ENCODE assay signal across 8 mouse cellular contexts in genomic region chr17:24205908-24206361, GRCm38 (mm10). TPM values are rescaled to one million over a fixed set of nuclear protein-coding genes. Genes with fewer than 3 reads are reported as not detected.
DNase-seq lines count a peak whose midpoint lies in the region; ATAC-seq and TF ChIP-seq lines count a peak whose summit lies in the region.

No protein-coding gene starts in this region.

- H3K27ac ChIP-seq in spleen, adult 2 months (ENCODE audit: insufficient read depth, low read length), result no peak overlapping the region
- peak overlapping the region; percentile 45; the same call in 1 of the 2 replicates for H3K27ac ChIP-seq in heart, embryonic 15.5 days
- peak overlapping the region; percentile 73 for H3K27ac ChIP-seq in limb, embryonic 12.5 days
- peak overlapping the region; percentile 54; the same call in 1 of the 2 replicates for H3K27ac ChIP-seq in midbrain, embryonic 11.5 days (ENCODE audit: low read depth, low read length)

- peak overlapping the region; percentile 80 for H3K4me2 ChIP-seq in heart, embryonic 15.5 days
- H3K4me2 ChIP-seq in limb, embryonic 12.5 days, result peak overlapping the region; percentile 95
- peak overlapping the region; percentile 94 for H3K4me2 ChIP-seq in midbrain, embryonic 11.5 days

- peak; percentile 0; the same call in 1 of the 2 replicates for ATAC-seq in heart, embryonic 15.5 days (replicated peaks; ENCODE audit: insufficient number of reproducible peaks, insufficient read depth, low FRiP score, low read depth)
- 0 out of 2 replicates have a peak, but pooled peaks have one; percentile 1 for ATAC-seq in limb, embryonic 12.5 days (ENCODE audit: insufficient number of reproducible peaks, insufficient read depth, low FRiP score, low TSS enrichment, low read depth)
- ATAC-seq in midbrain, embryonic 11.5 days (ENCODE audit: low FRiP score), result peak; percentile 20; the same call in 1 of the 2 replicates

- WGBS in spleen, adult 2 months, result 7% methylated on average over 15 of the region's 15 CpGs
- WGBS in heart, embryonic 15.5 days, result 4% methylated on average over 15 of the region's 15 CpGs
- 9% methylated on average over 15 of the region's 15 CpGs for WGBS in limb, embryonic 12.5 days
- WGBS in midbrain, embryonic 11.5 days, result 7% methylated on average over 15 of the region's 15 CpGs

- no peaks in the 10 kb centered on the region for H3K36me3 ChIP-seq in spleen, adult 2 months (ENCODE audit: control insufficient read depth, insufficient read depth, low read length)
- H3K36me3 ChIP-seq in heart, embryonic 15.5 days, result no peaks in the 10 kb centered on the region
- peaks cover 9% of the 10 kb centered on the region; the same call in 1 of the 2 replicates for H3K36me3 ChIP-seq in limb, embryonic 12.5 days
- no peaks in the 10 kb centered on the region for H3K36me3 ChIP-seq in midbrain, embryonic 11.5 days (ENCODE audit: control insufficient read depth, insufficient read depth, low read length)

- no peak for TF ChIP-seq CTCF in spleen, adult 2 months (IDR thresholded peaks at IDR 0.05; ENCODE audit: extremely low read depth, insufficient read depth, insufficient read length, insufficient replicate concordance)

- H3K9ac ChIP-seq in heart, embryonic 15.5 days, result peak overlapping the region; percentile 61; the same call in 1 of the 2 replicates
- peak overlapping the region; percentile 79 for H3K9ac ChIP-seq in limb, embryonic 12.5 days (replicated peaks)
- H3K9ac ChIP-seq in midbrain, embryonic 11.5 days (ENCODE audit: low read length), result peak overlapping the region; percentile 78

- H3K9me3 ChIP-seq in heart, embryonic 15.5 days (replicated peaks), result no peaks in the 10 kb centered on the region
- no peaks in the 10 kb centered on the region for H3K9me3 ChIP-seq in limb, embryonic 12.5 days
- no peaks in the 10 kb centered on the region for H3K9me3 ChIP-seq in midbrain, embryonic 11.5 days (ENCODE audit: control insufficient read depth, low read length)

- DNase-seq in adrenal gland, postnatal 14 days, result peak; percentile 56
- DNase-seq in adrenal gland, adult 8-10 months, result no peak
- DNase-seq in spleen, adult 2 months (ENCODE audit: low read depth in 1 of 2, low spot score in 2 of 2), result no peak
- no peak for DNase-seq in spleen, postnatal 14 days (ENCODE audit: low spot score in 2 of 2)
- peak; percentile 95 for DNase-seq in midbrain, embryonic 11.5 days (ENCODE audit: low spot score, missing footprints)
- no peak for DNase-seq in ovary, postnatal 36 days (ENCODE audit: low spot score)

- peak overlapping the region; percentile 60; the same call in 1 of the 2 replicates for H3K4me3 ChIP-seq in spleen, adult 2 months (ENCODE audit: extremely low read depth, insufficient read depth, insufficient read length)
- peak overlapping the region; percentile 57 for H3K4me3 ChIP-seq in heart, embryonic 15.5 days
- H3K4me3 ChIP-seq in limb, embryonic 12.5 days (replicated peaks), result peak overlapping the region; percentile 65
- H3K4me3 ChIP-seq in midbrain, embryonic 11.5 days (ENCODE audit: low read depth, low read length), result peak overlapping the region; percentile 62

- no peak for TF ChIP-seq POLR2A in spleen, adult 2 months (IDR thresholded peaks at IDR 0.05; ENCODE audit: low read depth, low read length)

- peaks cover 19% of the 10 kb centered on the region for H3K27me3 ChIP-seq in spleen, adult 2 months (ENCODE audit: control insufficient read depth, insufficient read depth, low read length)
- peaks cover 36% of the 10 kb centered on the region for H3K27me3 ChIP-seq in heart, embryonic 15.5 days
- peaks cover 23% of the 10 kb centered on the region for H3K27me3 ChIP-seq in limb, embryonic 12.5 days
- peaks cover 30% of the 10 kb centered on the region for H3K27me3 ChIP-seq in midbrain, embryonic 11.5 days (ENCODE audit: control insufficient read depth, insufficient read depth, low read length)

- peaks cover 21% of the 10 kb centered on the region for H3K4me1 ChIP-seq in spleen, adult 2 months (ENCODE audit: control insufficient read depth, insufficient read depth, insufficient read length)
- peaks cover 67% of the 10 kb centered on the region for H3K4me1 ChIP-seq in heart, embryonic 15.5 days (replicated peaks)
- H3K4me1 ChIP-seq in limb, embryonic 12.5 days (replicated peaks), result peaks cover 74% of the 10 kb centered on the region
- peaks cover 57% of the 10 kb centered on the region for H3K4me1 ChIP-seq in midbrain, embryonic 11.5 days (ENCODE audit: control insufficient read depth, insufficient read depth, low read length)

RNA-seq across cellular contexts. Expression of gene Tbc1d24, which starts 0.6 kb away (rescaled TPM):
- 11.0 and 14.6 TPM in 2 replicates for total RNA-seq in adrenal gland, postnatal 14 days (2021)
- 10 to 100 TPM; 18.8 to 24.3 (median 23.8) TPM for total RNA-seq in adrenal gland, adult 8-10 months (2022)
- 5.9 and 6.8 TPM in 2 replicates for polyA plus RNA-seq in spleen, adult 2 months (2012; rRNA removed)
- 3.6 and 3.8 TPM in 2 replicates for polyA plus RNA-seq in heart, embryonic 15.5 days (2015; fragmentation: Nextera tagmentation; extraction: Ambion mirVana)
- 6.7 and 9.9 TPM in 2 replicates for polyA plus RNA-seq in limb, embryonic 12.5 days (2016; fragmentation: Nextera tagmentation; extraction: Ambion mirVana)
- polyA plus RNA-seq in midbrain, embryonic 11.5 days (2014; fragmentation: Nextera tagmentation; extraction: Ambion mirVana), result 6.5 and 7.3 TPM in 2 replicates

RNA-seq across cellular contexts. Expression of gene Ntn3, which starts 3.4 kb away (rescaled TPM):
- 2.1 and 2.9 TPM in 2 replicates for total RNA-seq in adrenal gland, postnatal 14 days (2021)
- 1 to 10 TPM; 1.7 to 4.2 (median 2.9) TPM for total RNA-seq in adrenal gland, adult 8-10 months (2022)
- polyA plus RNA-seq in spleen, adult 2 months (2012; rRNA removed), result 0.82 and 1.4 TPM in 2 replicates
- 1.9 and 2.9 TPM in 2 replicates for polyA plus RNA-seq in heart, embryonic 15.5 days (2015; fragmentation: Nextera tagmentation; extraction: Ambion mirVana)
- 19.5 and 19.8 TPM in 2 replicates for polyA plus RNA-seq in limb, embryonic 12.5 days (2016; fragmentation: Nextera tagmentation; extraction: Ambion mirVana)
- polyA plus RNA-seq in midbrain, embryonic 11.5 days (2014; fragmentation: Nextera tagmentation; extraction: Ambion mirVana), result 2.3 and 3.0 TPM in 2 replicates

RNA-seq across cellular contexts. Expression of gene Tedc2, which starts 14.7 kb away (rescaled TPM):
- total RNA-seq in adrenal gland, postnatal 14 days (2021), result 9.2 and 14.0 TPM in 2 replicates
- 1 to 10 TPM; 6.1 to 9.8 (median 7.6) TPM for total RNA-seq in adrenal gland, adult 8-10 months (2022)
- polyA plus RNA-seq in spleen, adult 2 months (2012; rRNA removed), result 7.5 and 10.8 TPM in 2 replicates
- 4.3 and 7.3 TPM in 2 replicates for polyA plus RNA-seq in heart, embryonic 15.5 days (2015; fragmentation: Nextera tagmentation; extraction: Ambion mirVana)
- 18.3 and 20.2 TPM in 2 replicates for polyA plus RNA-seq in limb, embryonic 12.5 days (2016; fragmentation: Nextera tagmentation; extraction: Ambion mirVana)
- 15.1 and 16.9 TPM in 2 replicates for polyA plus RNA-seq in midbrain, embryonic 11.5 days (2014; fragmentation: Nextera tagmentation; extraction: Ambion mirVana)

RNA-seq across cellular contexts. Expression of gene Atp6v0c, which starts 36.4 kb away (rescaled TPM):
- 346 and 376 TPM in 2 replicates for total RNA-seq in adrenal gland, postnatal 14 days (2021)
- total RNA-seq in adrenal gland, adult 8-10 months (2022), result 100 to 1,000 TPM; 416 to 520 (median 442) TPM
- 481 and 571 TPM in 2 replicates for polyA plus RNA-seq in spleen, adult 2 months (2012; rRNA removed)
- polyA plus RNA-seq in heart, embryonic 15.5 days (2015; fragmentation: Nextera tagmentation; extraction: Ambion mirVana), result 447 and 510 TPM in 2 replicates
- polyA plus RNA-seq in limb, embryonic 12.5 days (2016; fragmentation: Nextera tagmentation; extraction: Ambion mirVana), result 392 and 404 TPM in 2 replicates
- polyA plus RNA-seq in midbrain, embryonic 11.5 days (2014; fragmentation: Nextera tagmentation; extraction: Ambion mirVana), result 437 and 465 TPM in 2 replicates

RNA-seq across cellular contexts. Expression of gene Amdhd2, which starts 42.4 kb away (rescaled TPM):
- total RNA-seq in adrenal gland, postnatal 14 days (2021), result 35.8 and 37.2 TPM in 2 replicates
- total RNA-seq in adrenal gland, adult 8-10 months (2022), result 10 to 100 TPM; 39.3 to 64.9 (median 50.3) TPM
- 41.5 and 44.8 TPM in 2 replicates for polyA plus RNA-seq in spleen, adult 2 months (2012; rRNA removed)
- 20.6 and 28.8 TPM in 2 replicates for polyA plus RNA-seq in heart, embryonic 15.5 days (2015; fragmentation: Nextera tagmentation; extraction: Ambion mirVana)
- polyA plus RNA-seq in limb, embryonic 12.5 days (2016; fragmentation: Nextera tagmentation; extraction: Ambion mirVana), result 38.5 and 40.2 TPM in 2 replicates
- 26.8 and 27.3 TPM in 2 replicates for polyA plus RNA-seq in midbrain, embryonic 11.5 days (2014; fragmentation: Nextera tagmentation; extraction: Ambion mirVana)

Comparison
In these comparisons a context has a peak if more than half of its experiments do, and no peak if none do; other contexts are left out.
1. DNase-seq: peak in adrenal gland, postnatal 14 days (single experiment) and midbrain, embryonic 11.5 days (single experiment); none in adrenal gland, adult 8-10 months (single experiment), spleen, adult 2 months (0 of 2), spleen, postnatal 14 days (0 of 2) and ovary, postnatal 36 days (single experiment).
2. Peak in every context shown above with its lines, with median percentiles within 50 percentile points of each other: H3K4me3 ChIP-seq, ATAC-seq, H3K4me2 ChIP-seq and H3K9ac ChIP-seq.